Mouse (Mus musculus): ENCODE results near the gene Hipk2.

Hipk2 gene

DNA sequence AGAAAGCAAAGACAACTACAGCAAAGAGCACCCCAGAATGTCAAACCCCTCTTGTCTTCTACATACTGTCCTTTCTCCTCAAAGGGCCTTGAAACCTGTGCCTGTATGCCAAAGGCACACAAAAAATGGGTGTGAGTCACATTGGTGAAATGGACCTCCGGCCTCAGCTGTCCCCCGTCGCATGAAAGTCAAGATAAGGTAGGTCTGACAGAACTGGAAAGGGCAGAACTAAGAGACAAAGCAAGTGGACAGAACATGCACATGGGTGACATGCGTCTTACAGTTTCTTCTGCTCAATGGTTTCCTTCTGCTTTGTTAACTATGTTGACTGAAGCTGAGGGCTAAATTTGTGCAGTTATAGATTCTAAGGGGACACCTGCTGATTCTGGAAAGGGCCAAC is 119.0 kb downstream of the Hipk2 start:
- no peak for DNase-seq (ENCODE audit: extremely low read depth, low read depth, low spot score)

DNA sequence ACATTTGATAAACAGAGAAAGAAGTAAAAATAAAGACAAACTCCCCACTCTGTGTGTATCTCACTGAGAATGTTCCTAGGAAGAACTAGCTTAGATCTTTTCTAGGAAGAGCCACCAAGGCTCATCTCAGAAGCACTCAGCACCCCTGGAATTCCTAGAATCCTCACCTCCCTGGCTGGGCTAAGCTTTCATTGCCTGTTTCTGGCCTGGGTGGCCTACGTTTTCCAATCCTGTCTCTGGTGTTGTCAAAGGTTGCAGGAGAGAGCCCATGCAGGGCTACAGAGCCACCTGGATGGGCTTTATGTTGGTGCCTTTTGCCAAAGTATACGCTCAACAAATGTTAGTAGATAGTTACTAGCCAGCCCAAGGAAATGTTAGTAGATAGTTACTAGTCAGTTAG is 120.0 kb downstream of the Hipk2 start:
- DNase-seq (ENCODE audit: extremely low read depth, low read depth, low spot score): no peak

GRCm38 (mm10) chr6:38755188-38755587 is 120.8 kb downstream of the Hipk2 start:
- DNase-seq (ENCODE audit: extremely low read depth, low read depth, low spot score): peak; percentile 67

DNA sequence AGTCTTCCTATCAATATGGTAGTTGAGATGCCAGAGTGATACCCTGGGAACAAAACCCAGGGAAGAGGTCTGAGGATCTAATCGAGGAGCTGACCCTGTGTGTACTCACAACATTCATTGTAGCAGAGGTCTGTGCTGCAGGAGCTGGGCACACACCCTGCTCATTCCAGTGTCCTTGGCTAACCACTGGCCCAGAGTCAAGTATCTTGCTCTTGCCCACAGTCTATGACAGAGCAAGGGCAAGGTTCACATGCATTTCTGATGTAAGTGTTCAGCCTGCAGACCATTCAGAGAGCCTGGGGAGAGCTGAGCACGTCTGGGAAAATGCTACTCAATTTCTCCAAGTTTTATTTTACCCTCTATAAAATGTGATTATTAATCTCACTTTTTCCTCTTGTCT is 122.2 kb downstream of the Hipk2 start:
- no peak for DNase-seq (ENCODE audit: extremely low read depth, low read depth, low spot score)

DNA sequence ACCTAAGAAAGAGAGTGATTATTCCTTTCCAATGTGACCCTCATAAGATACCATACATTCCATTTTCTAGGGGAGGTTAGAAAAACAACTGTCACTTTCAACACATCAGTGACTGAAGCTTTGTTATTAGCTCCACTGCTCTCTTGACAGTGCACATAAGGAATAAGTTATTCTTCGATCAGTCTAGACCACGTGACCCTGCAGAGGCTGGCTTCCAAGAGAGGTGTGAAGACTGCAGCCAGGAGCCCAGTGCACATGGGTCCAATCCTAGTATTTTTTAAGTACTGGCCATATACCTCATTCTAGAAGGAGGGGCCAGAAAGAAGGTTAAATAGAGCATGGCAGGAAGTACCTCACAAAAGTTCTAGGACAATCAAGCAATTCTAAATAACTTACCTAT is 122.9 kb downstream of the Hipk2 start:
- no peak for DNase-seq (ENCODE audit: extremely low read depth, low read depth, low spot score)

GRCm38 (mm10) chr6:38752495-38752894 is 123.5 kb downstream of the Hipk2 start:
- DNase-seq (ENCODE audit: extremely low read depth, low read depth, low spot score): peak; percentile 62

- no peak for DNase-seq (ENCODE audit: extremely low read depth, low read depth, low spot score)
Observed at GRCm38 (mm10) chr6:38748037-38748436, 127.9 kb downstream of the Hipk2 start.

GRCm38 (mm10) chr6:38743351-38743750 is 132.6 kb downstream of the Hipk2 start:
- DNase-seq (ENCODE audit: extremely low read depth, low read depth, low spot score): no peak

- DNase-seq (ENCODE audit: extremely low read depth, low read depth, low spot score): peak; percentile 90
Observed at GRCm38 (mm10) chr6:38742441-38742840, 133.5 kb downstream of the Hipk2 start.

- no peak for DNase-seq (ENCODE audit: extremely low read depth, low read depth, low spot score)
Observed at GRCm38 (mm10) chr6:38741024-38741423, 134.9 kb downstream of the Hipk2 start.

DNA sequence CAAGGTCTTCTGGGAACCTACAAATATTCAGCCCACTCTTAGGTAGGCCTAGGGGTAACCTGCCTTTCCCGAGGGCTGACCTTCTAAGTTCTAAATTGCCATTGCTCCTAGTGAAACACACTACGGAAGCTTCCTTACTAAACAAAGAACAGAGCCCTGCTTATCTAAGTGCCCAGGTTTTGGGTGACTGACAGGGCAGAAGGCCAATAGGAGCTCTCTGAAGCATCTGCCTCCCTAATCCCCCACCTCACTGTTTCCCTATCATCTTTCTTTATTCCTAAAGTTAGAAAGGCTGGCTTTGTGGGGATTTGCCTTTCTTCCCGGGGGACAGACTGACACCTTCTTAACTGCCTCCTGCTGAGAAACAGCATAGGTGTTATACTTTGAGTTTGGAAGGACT is 136.7 kb downstream of the Hipk2 start:
- no peak for DNase-seq (ENCODE audit: extremely low read depth, low read depth, low spot score)

DNA sequence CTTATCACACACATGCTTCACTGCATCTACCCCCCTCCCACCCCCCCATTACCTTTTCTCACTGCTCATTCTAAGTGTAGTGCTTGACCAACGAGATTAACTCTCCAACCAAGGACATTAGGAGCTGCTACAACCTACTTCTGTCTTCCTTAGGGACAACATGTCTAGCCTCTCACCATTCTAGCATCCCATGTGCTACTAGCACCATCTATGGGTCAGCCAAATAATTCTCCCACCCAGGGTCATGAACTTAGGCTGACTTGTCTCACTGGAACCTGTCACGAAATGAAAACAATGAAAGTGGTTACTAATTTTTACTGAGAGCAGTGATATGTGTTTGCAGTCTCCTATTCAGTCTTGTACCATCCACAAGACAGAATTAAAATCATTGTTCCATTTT is 138.2 kb downstream of the Hipk2 start:
- no peak for DNase-seq (ENCODE audit: extremely low read depth, low read depth, low spot score)

DNA sequence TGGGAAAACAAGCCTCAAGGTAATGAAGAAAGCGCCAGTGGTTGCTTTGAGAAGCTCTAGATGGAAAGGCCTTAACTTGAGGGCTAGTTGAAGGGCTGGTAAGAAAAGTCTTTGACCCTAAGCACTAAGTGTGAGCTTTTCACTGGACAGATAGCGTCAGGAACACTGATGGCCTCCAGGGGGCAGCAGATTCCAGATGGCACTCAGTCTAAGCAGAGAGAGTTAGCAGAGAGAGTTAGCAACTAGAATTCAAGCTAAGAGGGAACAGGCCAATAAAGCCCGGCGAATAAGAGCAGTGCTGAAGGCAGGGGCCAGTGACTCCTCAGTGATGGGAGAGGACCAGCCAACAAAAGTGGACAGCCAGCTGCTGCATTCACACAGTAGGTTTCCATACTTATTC is 139.7 kb downstream of the Hipk2 start:
- no peak for DNase-seq (ENCODE audit: extremely low read depth, low read depth, low spot score)

DNA sequence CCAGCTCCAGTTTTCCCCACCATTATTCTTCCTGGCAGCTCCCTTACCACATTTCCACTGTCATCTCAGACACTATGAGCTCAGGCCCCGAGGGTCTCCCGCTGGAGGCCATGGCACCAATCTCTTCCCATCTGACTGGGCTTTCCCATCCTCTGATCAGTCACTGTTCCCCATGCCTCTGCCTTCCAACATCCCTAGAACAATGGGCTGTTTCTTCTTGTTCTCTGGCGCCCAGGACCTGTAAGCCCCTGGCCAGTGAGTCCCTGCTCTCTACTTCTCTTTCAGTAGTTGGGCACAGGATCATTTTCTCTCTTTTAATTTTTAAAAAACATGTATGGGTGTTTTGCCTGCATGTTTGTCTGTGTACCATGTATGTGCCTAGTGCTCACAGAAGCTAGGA is 143.3 kb downstream of the Hipk2 start:
- no peak for DNase-seq (ENCODE audit: extremely low read depth, low read depth, low spot score)

DNA sequence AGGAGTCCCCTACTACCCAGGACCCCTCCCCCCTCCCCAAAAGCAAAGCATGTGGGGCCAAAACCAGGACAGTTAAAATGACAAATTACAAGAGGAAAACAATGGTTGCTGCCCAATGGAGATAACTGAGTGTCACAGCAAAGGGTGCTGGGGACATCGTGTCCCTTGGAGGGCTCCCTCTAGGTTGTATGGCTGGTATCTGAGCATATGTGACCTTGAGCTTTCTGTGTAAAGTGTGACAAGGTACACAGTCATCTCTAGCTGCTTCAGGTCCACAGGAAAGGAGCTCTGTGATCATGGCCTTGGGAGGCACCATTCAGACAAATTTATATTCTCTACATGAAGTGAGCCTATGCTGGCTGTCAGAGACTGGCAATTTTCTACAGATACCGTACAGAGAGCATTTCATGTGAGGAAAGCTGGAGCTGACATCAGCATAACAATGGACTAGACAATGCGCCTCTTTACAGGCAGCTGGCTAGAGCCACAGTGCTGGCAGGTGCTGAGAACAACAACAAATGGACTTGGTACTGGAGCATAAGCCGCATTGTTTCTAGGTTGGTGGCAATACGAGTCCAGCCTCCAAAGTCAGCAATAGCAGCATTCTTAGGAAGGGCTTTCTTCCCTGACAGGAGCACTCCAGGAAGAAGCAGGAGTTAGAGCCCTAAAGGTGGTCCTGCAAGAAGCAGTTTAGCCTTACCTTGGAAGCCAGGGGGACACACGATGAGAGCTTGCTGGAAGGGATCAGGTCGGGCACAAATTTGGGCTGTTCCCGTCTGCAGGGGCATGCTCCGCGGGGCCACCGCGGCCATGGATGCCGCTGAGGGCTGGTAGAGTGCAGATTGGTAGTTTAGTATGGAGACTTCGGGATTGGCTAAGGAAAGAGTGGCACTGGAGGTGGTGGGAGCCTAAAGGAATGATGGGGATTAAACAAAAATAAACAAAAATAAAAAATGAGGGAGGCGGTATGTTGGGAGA is 145.5 kb downstream of the Hipk2 start:
- no peak for DNase-seq (ENCODE audit: extremely low read depth, low read depth, low spot score)

DNA sequence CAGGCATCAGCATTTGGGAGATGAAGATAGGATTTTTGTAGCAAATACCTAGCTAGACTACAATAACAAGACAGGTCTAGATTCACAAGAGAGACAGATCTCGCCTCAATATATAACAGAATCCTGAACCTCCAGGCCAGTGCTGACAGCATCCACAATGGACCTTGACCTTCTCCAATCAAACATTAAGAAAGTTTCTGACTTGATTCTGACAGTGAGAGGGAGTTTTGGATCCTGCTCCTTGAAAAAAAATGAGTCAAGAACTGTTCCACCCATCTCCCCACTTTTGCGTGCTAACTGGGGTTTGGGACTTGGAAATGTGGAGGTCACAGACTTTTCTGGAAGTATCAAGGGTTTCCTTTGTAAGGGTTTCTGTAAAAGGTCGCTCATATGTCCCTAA is 150.4 kb downstream of the Hipk2 start:
- no peak for DNase-seq (ENCODE audit: extremely low read depth, low read depth, low spot score)

GRCm38 (mm10) chr6:38721361-38721760 is 154.6 kb downstream of the Hipk2 start:
- DNase-seq (ENCODE audit: extremely low read depth, low read depth, low spot score): no peak

DNA sequence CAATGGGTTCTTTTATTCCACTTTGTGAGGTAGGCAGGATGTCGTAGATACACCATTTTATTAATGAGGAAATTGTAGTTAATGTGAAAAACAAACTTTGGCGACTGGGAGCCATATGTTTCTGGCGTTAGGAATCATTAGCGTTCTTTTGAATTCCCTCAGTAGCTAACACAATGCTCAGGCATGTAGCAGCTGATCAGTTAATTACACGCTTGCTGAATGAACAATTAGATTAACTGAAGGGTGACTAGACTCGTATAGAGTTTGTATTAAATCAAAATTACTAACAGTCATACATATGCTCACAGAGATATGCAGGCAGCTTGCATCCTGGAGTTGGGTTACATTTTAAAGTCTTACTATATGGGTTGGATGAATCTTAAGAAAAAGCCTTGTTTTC is 156.7 kb downstream of the Hipk2 start:
- DNase-seq (ENCODE audit: extremely low read depth, low read depth, low spot score): no peak

GRCm38 (mm10) chr6:38718625-38719024 is 157.3 kb downstream of the Hipk2 start:
- no peak for DNase-seq (ENCODE audit: extremely low read depth, low read depth, low spot score)

DNA sequence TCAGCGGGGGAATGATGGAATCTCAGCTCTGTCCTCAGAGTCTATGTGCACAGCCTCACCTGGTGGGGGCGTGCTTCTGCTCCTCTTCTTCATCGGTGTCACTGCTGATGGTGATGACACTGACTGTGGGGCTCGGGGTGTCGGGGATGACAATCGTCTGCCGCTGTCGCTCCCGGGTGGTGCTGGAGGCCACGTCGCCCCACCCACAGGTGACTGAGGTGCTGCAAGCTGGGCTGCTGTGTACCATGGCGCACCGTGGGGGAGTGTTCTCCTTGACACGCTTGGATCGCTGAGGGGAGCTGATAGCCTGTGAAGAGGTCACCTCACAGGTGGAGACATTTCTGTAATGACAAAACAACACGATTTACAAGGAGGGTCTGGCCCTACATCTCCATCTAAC is 160.1 kb downstream of the Hipk2 start:
- DNase-seq (ENCODE audit: extremely low read depth, low read depth, low spot score): no peak

DNA sequence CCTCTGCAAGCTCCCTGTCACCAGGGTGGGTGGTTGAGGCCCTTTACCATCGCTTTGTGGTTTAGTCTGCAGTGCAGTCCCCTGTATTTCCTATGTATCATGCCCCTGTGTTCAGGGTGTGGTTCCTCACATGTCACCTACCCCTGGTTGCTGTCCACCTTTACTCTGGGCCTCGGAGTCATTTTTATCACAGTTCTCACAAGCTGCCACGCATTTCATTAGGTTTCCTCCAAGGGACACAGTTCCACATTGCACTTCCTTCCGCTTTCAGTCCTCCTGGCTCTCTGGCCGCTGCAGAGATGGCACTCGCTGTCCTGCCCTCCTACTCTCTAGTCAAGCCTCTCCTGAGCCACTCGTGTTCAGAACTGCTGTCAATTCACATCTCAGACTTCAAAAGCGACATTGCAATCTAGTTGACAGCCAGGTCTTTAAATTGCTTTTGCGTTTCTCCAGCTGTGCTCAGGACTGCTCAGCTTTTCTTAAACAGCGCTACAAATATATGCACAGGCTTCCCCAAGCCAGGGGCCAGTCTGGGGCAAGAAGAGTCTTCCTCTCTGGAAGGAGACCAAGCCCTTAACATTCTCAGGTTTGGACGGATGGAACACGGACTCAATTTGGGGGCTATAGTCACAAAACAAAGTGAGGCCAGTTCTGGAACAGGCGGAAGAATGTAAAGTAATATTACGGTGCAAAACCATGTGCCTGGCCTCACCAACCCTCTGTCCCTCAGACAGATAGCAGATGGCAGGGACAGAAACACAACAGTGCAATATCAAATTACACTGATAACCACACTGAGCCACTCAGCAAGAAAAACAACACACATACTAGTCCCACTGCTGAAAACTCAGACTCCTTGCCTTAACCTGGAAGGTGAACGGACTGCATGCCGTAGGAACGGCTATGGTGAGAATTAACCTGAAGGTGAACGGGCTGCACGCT is 161.7 kb downstream of the Hipk2 start:
- no peak for DNase-seq (ENCODE audit: extremely low read depth, low read depth, low spot score)

GRCm38 (mm10) chr6:38710449-38710848 is 165.5 kb downstream of the Hipk2 start:
- DNase-seq (ENCODE audit: extremely low read depth, low read depth, low spot score): no peak
